Mouse (Mus musculus): ENCODE measurements at regions not wholly inside any gene's neighbourhood (a gene's known extent, or its start where the extent isn't known, plus 50 kb on each side); places are given as distances from the start of the nearest gene placed in this dataset.

DNA sequence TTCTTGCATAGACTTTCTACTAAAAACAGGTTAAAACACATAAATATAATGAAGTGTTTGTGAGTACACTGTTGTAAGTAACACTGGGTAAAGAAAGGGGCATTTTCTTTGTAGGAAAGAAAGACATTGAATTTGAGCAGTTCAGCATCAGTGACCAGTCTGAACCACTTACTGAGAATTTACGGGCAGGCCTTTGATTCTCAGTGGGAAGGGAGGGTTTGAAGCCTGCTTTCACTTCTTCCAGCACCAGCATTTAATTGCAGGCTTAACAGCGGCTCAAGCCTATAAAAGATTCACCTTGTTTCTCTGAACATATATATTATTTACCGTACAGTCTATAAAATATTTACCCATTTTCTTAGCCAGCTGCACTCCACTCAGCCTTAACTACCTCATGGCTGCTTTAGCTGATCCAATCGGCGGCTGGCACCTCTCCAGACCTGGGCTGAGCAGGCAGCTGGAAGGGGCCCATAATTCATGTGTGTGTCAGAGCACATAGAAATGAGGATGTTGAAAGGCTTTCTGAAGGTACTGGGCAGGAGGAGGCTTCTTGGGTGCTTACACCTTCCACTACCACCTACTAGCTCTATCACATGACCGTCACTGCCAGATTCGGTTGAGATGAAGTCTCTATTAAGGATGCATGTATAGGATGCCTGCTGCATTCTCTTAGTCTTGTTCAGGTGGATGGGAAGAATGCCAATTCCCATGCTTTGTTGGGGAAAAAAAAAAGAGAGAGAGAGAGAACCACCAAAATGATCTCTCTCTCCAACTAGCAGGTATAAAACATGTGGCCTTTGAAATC is 50.0 kb upstream of the Fggy start:
- peak; percentile 55 for DNase-seq

Data from kidney, postnatal 14 days (tissue).